Mouse (Mus musculus) midbrain, embryonic 10.5 days (tissue): ENCODE measurements around the gene Epop. TPM values are rescaled to one million over a fixed set of nuclear protein-coding genes. Genes with fewer than 3 reads are reported as not detected.

Experiments used
- DNase-seq: peaks from one replicate; pipeline ENCODE4 v3.0.0-alpha.2; 2017; ENCODE audit warnings: low spot score
- H3K27ac ChIP-seq: fragments of 300-500 bp; sonication (generic); replicated peaks from 2 replicates; pipeline ENCODE4 v1.5.1; 2016; ENCODE audit warnings: mild to moderate bottlenecking
- H3K27me3 ChIP-seq: fragments of 300-500 bp; sonication (generic); 2 replicates; pipeline ENCODE4 v1.6.1; 2016; ENCODE audit warnings: low read depth, mild to moderate bottlenecking; ENCODE audit not compliant: poor library complexity, severe bottlenecking
- H3K36me3 ChIP-seq: fragments of 300-500 bp; sonication (generic); 2 replicates; pipeline ENCODE4 v1.6.1; 2016; ENCODE audit warnings: mild to moderate bottlenecking, moderate library complexity
- H3K4me1 ChIP-seq: fragments of 300-500 bp; sonication (generic); 2 replicates; pipeline ENCODE4 v1.6.1; 2016
- H3K4me3 ChIP-seq: fragments of 300-500 bp; sonication (generic); 2 replicates; pipeline ENCODE4 v1.5.1; 2016; ENCODE audit warnings: mild to moderate bottlenecking, moderate library complexity
- H3K9me3 ChIP-seq: fragments of 300-500 bp; sonication (generic); replicated peaks from 2 replicates; pipeline ENCODE4 v1.6.1; 2016; ENCODE audit warnings: mild to moderate bottlenecking
- WGBS: fragments of 180-500 bp; shearing (Covaris S2); methylation state at CpG from one replicate; pipeline ENCODE4 v1.1.7; 2016; 5-methylcytosine and 5-hydroxymethylcytosine counted together
- microRNA-seq: library from miRNA; unstranded; fragments of <30 nt; microRNA quantifications from one replicate; pipeline ENCODE4, GENCODE M21; 2017
- polyA plus RNA-seq: library from polyadenylated mRNA; unstranded; fragments of >200 nt; fragmentation: Nextera tagmentation; extraction: Ambion mirVana; gene quantifications from 2 replicates; pipeline ENCODE4 v1.2.1, GENCODE M21; 2016

Gene Epop
- polyA plus RNA-seq, 1 experiment from 2014 or later: 13.3 TPM

GRCm38 (mm10) chr11:97591910-97592309, 37.6 kb downstream of the Epop start:
- Histone ChIP-seq H3K9me3 (no peaks in the 10 kb centered on the region), H3K27ac (peak overlapping the region; percentile 13; the same call in 1 of the 2 replicates), H3K27me3 (peaks cover 46% of the 10 kb centered on the region), H3K36me3 (no peaks in the 10 kb centered on the region), H3K4me3 (no peak overlapping the region), H3K4me1 (peaks cover 35% of the 10 kb centered on the region)
- 27% methylated on average over 5 of the region's 5 CpGs for WGBS
- DNase-seq: no peak

DNA sequence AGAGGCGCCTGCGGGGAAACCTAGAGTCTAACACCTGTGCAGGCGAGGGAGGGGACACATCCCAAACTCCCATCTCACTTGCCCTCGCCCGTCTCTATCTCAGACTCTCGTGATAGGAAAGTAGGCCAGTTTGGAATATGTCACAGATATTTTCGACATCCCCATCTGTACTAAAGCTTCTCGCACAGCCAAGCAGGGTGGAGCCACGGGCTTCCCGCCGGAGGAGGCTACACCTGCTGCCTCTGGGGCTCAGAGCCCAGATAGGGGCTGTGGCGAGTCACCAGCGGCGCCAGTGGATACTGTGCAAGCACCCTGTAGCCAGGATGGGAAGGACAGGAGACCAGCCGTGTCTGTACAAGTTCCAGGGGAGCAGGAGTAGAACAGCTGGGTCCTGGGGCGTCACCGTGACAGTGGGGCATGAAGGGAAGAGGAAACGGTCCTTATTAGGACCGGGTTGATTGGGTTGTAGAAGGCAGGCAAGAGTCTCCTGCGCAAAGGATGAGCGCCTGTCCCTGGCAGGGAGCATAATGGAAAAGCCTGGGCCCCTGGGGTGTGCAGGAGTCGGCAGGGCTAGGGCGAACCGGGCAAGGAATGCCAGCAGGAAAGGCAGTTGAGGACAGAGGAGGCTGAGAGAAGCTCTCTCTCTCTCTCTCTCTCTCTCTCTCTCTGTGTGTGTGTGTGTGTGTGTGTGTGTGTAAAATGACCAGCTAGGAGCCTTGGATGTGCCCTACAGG, 39.1 kb downstream of the Epop start:
- DNase-seq: no peak
- Histone ChIP-seq H3K36me3 (no peaks in the 10 kb centered on the region), H3K27me3 (peaks cover 47% of the 10 kb centered on the region), H3K4me3 (no peak overlapping the region), H3K27ac (no peak overlapping the region), H3K9me3 (no peaks in the 10 kb centered on the region), H3K4me1 (peaks cover 35% of the 10 kb centered on the region)
- WGBS: 31% methylated on average over 24 of the region's 24 CpGs

DNA sequence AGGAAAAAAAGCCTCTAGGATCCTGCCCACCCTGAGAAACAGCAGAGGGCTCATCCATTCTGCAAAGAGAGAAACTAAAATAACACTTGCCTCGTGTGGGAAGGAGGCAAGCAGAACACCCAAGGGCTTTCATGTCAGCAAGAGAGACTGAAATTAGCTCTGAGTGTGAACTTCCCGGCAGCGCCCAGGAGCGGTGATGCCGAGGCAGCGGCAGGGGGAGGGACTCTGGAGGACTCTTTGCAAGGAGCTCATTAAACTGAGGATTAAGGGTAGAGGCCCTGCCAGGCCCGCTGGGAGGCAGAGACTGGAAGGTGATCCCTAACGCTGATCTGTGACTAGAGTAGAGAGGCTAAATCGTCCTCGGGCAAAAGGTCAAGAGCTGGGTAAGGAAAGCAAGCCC, 40.3 kb downstream of the Epop start:
- no peaks in the 10 kb centered on the region for H3K36me3 ChIP-seq
- no peak overlapping the region for H3K4me3 ChIP-seq
- DNase-seq: peak; percentile 61
- H3K27me3 ChIP-seq: peaks cover 47% of the 10 kb centered on the region
- H3K4me1 ChIP-seq: peaks cover 35% of the 10 kb centered on the region
- H3K27ac ChIP-seq: no peak overlapping the region
- WGBS: 1% methylated on average over 10 of the region's 10 CpGs
- no peaks in the 10 kb centered on the region for H3K9me3 ChIP-seq

DNA sequence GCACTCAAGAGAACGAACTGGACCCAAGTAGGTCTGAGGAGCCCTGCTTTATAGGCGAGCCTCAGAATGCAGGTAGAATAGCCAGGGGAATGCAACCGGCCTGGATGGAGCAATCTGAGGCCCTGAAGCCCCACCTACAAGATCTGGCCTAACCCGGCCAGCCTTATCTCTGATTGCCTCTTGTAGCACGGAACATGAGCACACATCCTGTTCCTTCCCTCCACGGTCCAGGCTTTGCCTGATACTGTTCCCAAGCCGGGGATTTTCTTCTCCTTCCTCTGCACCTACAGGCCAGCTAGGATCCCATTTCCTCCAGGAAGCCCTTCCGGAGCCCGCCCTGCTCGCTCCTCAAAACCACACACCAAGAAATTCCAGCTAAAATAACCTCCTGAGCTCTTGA, 43.6 kb downstream of the Epop start:
- H3K9me3 ChIP-seq: no peaks in the 10 kb centered on the region
- peaks cover 34% of the 10 kb centered on the region for H3K27me3 ChIP-seq
- peaks cover 23% of the 10 kb centered on the region for H3K4me1 ChIP-seq
- no peak for DNase-seq
- H3K4me3 ChIP-seq: no peak overlapping the region
- no peak overlapping the region for H3K27ac ChIP-seq
- H3K36me3 ChIP-seq: no peaks in the 10 kb centered on the region
- WGBS: 76% methylated on average over 10 of the region's 10 CpGs

GRCm38 (mm10) chr11:97584476-97584875, 45.0 kb downstream of the Epop start:
- peaks cover 15% of the 10 kb centered on the region for H3K4me1 ChIP-seq
- no peaks in the 10 kb centered on the region for H3K9me3 ChIP-seq
- H3K27me3 ChIP-seq: peaks cover 32% of the 10 kb centered on the region
- DNase-seq: no peak
- H3K36me3 ChIP-seq: no peaks in the 10 kb centered on the region
- WGBS: 83% methylated on average over 7 of the region's 7 CpGs
- no peak overlapping the region for H3K27ac ChIP-seq
- H3K4me3 ChIP-seq: no peak overlapping the region

- Histone ChIP-seq H3K4me1 (peaks cover 44% of the 10 kb centered on the region), H3K36me3 (no peaks in the 10 kb centered on the region), H3K4me3 (peak overlapping the region; percentile 22; the same call in 1 of the 2 replicates), H3K9me3 (no peaks in the 10 kb centered on the region), H3K27ac (peak overlapping the region; percentile 81), H3K27me3 (peaks cover 63% of the 10 kb centered on the region)
- DNase-seq: peak; percentile 31
- 20% methylated on average over 10 of the region's 10 CpGs for WGBS
These were observed 50.2 kb downstream of the Epop start for GRCm38 (mm10) chr11:97579088-97579857.

GRCm38 (mm10) chr11:97578286-97578685, 51.2 kb downstream of the Epop start:
- 45% methylated on average over 2 of the region's 2 CpGs for WGBS
- Histone ChIP-seq H3K36me3 (no peaks in the 10 kb centered on the region), H3K9me3 (no peaks in the 10 kb centered on the region), H3K27me3 (peaks cover 73% of the 10 kb centered on the region), H3K27ac (peak overlapping the region; percentile 81), H3K4me1 (peaks cover 54% of the 10 kb centered on the region), H3K4me3 (peak overlapping the region; percentile 22; the same call in 1 of the 2 replicates)
- no peak for DNase-seq

Small RNAs within 50 kb of the gene (microRNA-seq; reads per million reads assigned to microRNA genes)
- gene Gm24158: not detected
- gene Mir6927: not detected

Other genes with a start within 250 kb of the Epop start
- 1.9 and 2.3 TPM in 2 replicates for gene Arhgap23, start 214.2 kb downstream of the Epop start, polyA plus RNA-seq
- 0.25 and 0.28 TPM in 2 replicates for gene 4933428G20Rik, start 129.4 kb downstream of the Epop start, polyA plus RNA-seq
- gene Srcin1, start 53.5 kb downstream of the Epop start, polyA plus RNA-seq: 0.89 and 1.6 TPM in 2 replicates
- 2.1 and 2.6 TPM in 2 replicates for gene Mllt6, start 33.7 kb upstream of the Epop start, polyA plus RNA-seq
- gene Cisd3, start 56.1 kb upstream of the Epop start, polyA plus RNA-seq: 20.5 and 21.7 TPM in 2 replicates
- 16.0 and 18.6 TPM in 2 replicates for gene Pcgf2, start 70.8 kb upstream of the Epop start, polyA plus RNA-seq
- 606 and 631 TPM in 2 replicates for gene Psmb3, start 73.7 kb upstream of the Epop start, polyA plus RNA-seq
- 1.4 and 1.5 TPM in 2 replicates for gene Pip4k2b, start 115.0 kb upstream of the Epop start, polyA plus RNA-seq
- gene Cwc25, start 136.9 kb upstream of the Epop start, polyA plus RNA-seq: 20.5 and 21.8 TPM in 2 replicates
- gene 1700001P01Rik, start 146.2 kb upstream of the Epop start, polyA plus RNA-seq: 0.20 and 0.46 TPM in 2 replicates
- 378 and 451 TPM in 2 replicates for gene Rpl23, start 152.7 kb upstream of the Epop start, polyA plus RNA-seq
- gene Lasp1, start 169.3 kb upstream of the Epop start, polyA plus RNA-seq: 75.1 and 88.8 TPM in 2 replicates
- 12.6 and 14.3 TPM in 2 replicates for gene B230217C12Rik, start 211.1 kb upstream of the Epop start, polyA plus RNA-seq